Mouse (Mus musculus): ENCODE results near the gene Tbc1d7. TPM values are rescaled to one million over a fixed set of nuclear protein-coding genes. Genes with fewer than 3 reads are reported as not detected.

The Tbc1d7 gene
- polyA plus RNA-seq, 1 experiment from 2014 or later, result 67.1 TPM

GRCm38 (mm10) chr13:43193266-43193665 is 22.0 kb upstream of the Tbc1d7 start:
- Histone ChIP-seq H3K27ac (no peak overlapping the region), H3K9me3 (no peaks in the 10 kb centered on the region), H3K4me1 (replicated peaks) (peaks cover 7% of the 10 kb centered on the region), H3K36me3 (no peaks in the 10 kb centered on the region), H3K9ac (replicated peaks) (no peak overlapping the region), H3K4me3 (replicated peaks) (no peak overlapping the region), H3K4me2 (no peak overlapping the region), H3K27me3 (peaks cover 14% of the 10 kb centered on the region; the same call in 1 of the 2 replicates)
- WGBS, result 56% methylated on average over 7 of the region's 7 CpGs
- ATAC-seq (ENCODE audit: insufficient number of reproducible peaks, insufficient read depth, low FRiP score, low TSS enrichment, low read depth), result no peak

DNA sequence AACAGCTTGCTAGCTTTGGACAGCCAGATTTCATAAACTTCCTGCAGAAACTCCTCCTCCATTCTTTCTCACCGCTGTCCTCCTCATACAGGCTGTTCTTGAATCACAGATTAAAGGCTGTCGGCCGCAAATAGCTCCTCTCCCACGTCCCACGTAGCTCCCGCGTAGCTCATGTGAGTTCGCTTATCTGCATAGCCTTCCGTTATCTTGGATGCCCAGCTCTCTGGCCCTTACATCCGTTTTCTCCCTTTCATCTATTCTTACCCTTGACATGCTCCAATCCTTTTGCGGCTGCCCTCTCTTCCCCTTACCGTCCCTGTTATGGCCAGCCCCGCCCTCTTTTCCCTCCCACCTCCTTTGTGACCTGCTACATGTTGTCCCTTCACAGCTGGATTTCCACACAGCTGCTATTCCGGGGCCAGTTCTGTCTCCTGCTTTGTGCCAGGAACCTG is 20.5 kb upstream of the Tbc1d7 start:
- Histone ChIP-seq H3K9me3 (no peaks in the 10 kb centered on the region), H3K36me3 (no peaks in the 10 kb centered on the region), H3K4me2 (peak overlapping the region; percentile 47), H3K4me3 (replicated peaks) (0 out of 2 replicates have a peak overlapping the region, but pooled peaks have one; percentile 12), H3K27ac (no peak overlapping the region), H3K4me1 (replicated peaks) (peaks cover 7% of the 10 kb centered on the region), H3K27me3 (peaks cover 14% of the 10 kb centered on the region; the same call in 1 of the 2 replicates), H3K9ac (replicated peaks) (no peak overlapping the region)
- WGBS, result 7% methylated on average over 14 of the region's 14 CpGs
- no peak for ATAC-seq (ENCODE audit: insufficient number of reproducible peaks, insufficient read depth, low FRiP score, low TSS enrichment, low read depth)

GRCm38 (mm10) chr13:43191290-43191689 is 20.0 kb upstream of the Tbc1d7 start:
- no peak overlapping the region for H3K4me2 ChIP-seq

GRCm38 (mm10) chr13:43187736-43188135 is 16.4 kb upstream of the Tbc1d7 start:
- ATAC-seq (ENCODE audit: insufficient number of reproducible peaks, insufficient read depth, low FRiP score, low TSS enrichment, low read depth), result no peak
- Histone ChIP-seq H3K4me1 (replicated peaks) (peaks cover 16% of the 10 kb centered on the region), H3K9ac (replicated peaks) (no peak overlapping the region), H3K4me2 (no peak overlapping the region), H3K27me3 (peaks cover 14% of the 10 kb centered on the region; the same call in 1 of the 2 replicates), H3K9me3 (no peaks in the 10 kb centered on the region), H3K36me3 (no peaks in the 10 kb centered on the region), H3K4me3 (replicated peaks) (no peak overlapping the region), H3K27ac (no peak overlapping the region)
- WGBS, result 94% methylated on average over 4 of the region's 4 CpGs

More at GRCm38 (mm10) chr13:43191290-43191689, 20.0 kb upstream of the Tbc1d7 start:
- no peaks in the 10 kb centered on the region for H3K9me3 ChIP-seq
- H3K27me3 ChIP-seq, result peaks cover 14% of the 10 kb centered on the region; the same call in 1 of the 2 replicates
- H3K36me3 ChIP-seq, result no peaks in the 10 kb centered on the region
- peaks cover 7% of the 10 kb centered on the region for H3K4me1 ChIP-seq (replicated peaks)
- no peak overlapping the region for H3K9ac ChIP-seq (replicated peaks)
- ATAC-seq (ENCODE audit: insufficient number of reproducible peaks, insufficient read depth, low FRiP score, low TSS enrichment, low read depth), result no peak
- H3K4me3 ChIP-seq (replicated peaks), result no peak overlapping the region
- H3K27ac ChIP-seq, result no peak overlapping the region
- WGBS, result 29% methylated on average over 1 of the region's 2 CpGs

DNA sequence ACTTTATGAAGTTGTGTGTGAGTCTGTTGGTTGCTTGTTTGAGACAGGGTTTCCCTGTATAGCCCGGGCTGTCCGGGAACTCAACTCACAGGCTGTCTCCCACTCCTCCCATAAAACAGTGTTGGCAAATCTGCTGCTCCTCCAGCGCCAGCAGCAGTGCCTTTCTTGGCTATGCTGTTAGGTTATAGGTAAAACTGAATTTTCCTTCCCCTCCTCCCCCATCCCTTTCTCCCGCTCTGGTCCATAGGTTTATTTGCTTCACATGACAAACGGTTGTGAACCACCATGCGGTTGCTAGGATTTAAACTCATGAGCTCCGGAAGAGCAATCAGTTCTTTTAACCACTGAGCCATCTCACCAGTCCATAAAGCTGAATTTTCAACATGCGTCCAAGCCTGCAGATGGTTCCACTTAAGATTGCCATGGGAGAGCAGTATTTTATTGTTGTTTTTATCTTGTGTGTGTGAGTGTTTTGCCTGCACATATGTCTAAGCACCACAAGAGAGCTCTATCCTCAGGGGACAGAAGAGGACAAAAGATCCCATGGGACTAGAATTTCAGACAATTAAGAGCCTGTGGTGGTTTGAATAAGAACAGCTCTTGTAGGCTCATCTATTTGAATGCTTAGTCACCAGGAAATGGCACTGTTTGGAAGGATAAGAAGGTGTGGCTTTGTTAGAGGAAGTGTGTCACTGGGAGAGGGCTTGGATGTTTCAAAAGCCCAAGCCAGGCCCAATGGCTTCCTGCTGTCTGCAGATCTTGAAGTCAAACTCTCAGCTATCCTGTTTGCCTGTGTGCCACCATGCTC is 12.2 kb upstream of the Tbc1d7 start:
- peak; percentile 59; the same call in 1 of the 2 replicates for ATAC-seq (ENCODE audit: insufficient number of reproducible peaks, insufficient read depth, low FRiP score, low TSS enrichment, low read depth)
- Histone ChIP-seq H3K4me3 (replicated peaks) (peak overlapping the region; percentile 34), H3K9me3 (no peaks in the 10 kb centered on the region), H3K4me2 (peak overlapping the region; percentile 51), H3K4me1 (replicated peaks) (peaks cover 12% of the 10 kb centered on the region), H3K27me3 (peaks cover 8% of the 10 kb centered on the region; the same call in 1 of the 2 replicates), H3K9ac (replicated peaks) (0 out of 2 replicates have a peak overlapping the region, but pooled peaks have one; percentile 35), H3K27ac (peak overlapping the region; percentile 36), H3K36me3 (no peaks in the 10 kb centered on the region)
- WGBS, result 26% methylated on average over 8 of the region's 8 CpGs

DNA sequence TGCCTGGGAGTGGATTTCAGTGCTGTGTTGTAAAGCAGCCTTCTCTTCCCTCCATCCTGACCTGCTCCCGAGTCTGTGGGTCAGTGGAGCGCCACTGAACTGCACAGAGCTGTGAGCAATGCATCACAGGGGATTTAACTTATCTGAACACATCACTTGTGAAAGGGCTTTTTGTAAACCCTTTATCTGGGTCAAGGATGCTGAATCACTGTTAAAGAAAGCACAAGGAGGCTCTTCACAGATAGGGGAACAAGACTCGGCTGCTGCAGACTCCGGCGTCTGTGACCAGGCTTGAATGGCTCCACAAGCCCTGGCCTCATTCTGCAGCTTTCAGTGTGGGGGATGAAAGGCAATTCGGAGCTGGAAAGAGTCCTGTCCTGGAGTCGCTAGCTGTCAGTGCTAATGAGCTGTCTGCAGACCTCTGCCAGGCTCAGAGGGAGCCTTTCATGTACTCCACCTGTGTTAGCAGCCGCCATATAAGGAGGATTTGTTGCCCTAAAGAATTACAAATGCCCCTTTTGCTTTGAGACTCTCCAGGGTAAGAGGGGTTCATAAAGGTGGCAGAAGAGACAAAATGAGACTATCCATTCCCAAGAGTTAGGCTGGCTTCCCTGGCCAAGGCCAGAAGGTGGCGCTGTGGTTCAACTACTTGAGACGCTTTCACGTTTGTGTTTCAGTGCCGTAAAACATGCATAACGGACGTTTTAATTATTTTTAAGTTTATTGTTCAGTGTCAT is 11.3 kb upstream of the Tbc1d7 start:
- ATAC-seq (ENCODE audit: insufficient number of reproducible peaks, insufficient read depth, low FRiP score, low TSS enrichment, low read depth), result peak; percentile 30; the same call in 1 of the 2 replicates
- peaks cover 12% of the 10 kb centered on the region for H3K4me1 ChIP-seq (replicated peaks)
- 6% methylated on average over 14 of the region's 14 CpGs for WGBS
- H3K36me3 ChIP-seq, result no peaks in the 10 kb centered on the region
- peak overlapping the region; percentile 51 for H3K4me2 ChIP-seq
- H3K27me3 ChIP-seq, result peaks cover 8% of the 10 kb centered on the region; the same call in 1 of the 2 replicates
- H3K9ac ChIP-seq (replicated peaks), result 0 out of 2 replicates have a peak overlapping the region, but pooled peaks have one; percentile 35
- H3K27ac ChIP-seq, result 0 out of 2 replicates have a peak overlapping the region, but pooled peaks have one; percentile 45
- H3K9me3 ChIP-seq, result no peaks in the 10 kb centered on the region
- H3K4me3 ChIP-seq (replicated peaks), result peak overlapping the region; percentile 34

- H3K27me3 ChIP-seq, result peaks cover 8% of the 10 kb centered on the region; the same call in 1 of the 2 replicates
- 57% methylated on average over 7 of the region's 7 CpGs for WGBS
- no peaks in the 10 kb centered on the region for H3K36me3 ChIP-seq
- ATAC-seq (ENCODE audit: insufficient number of reproducible peaks, insufficient read depth, low FRiP score, low TSS enrichment, low read depth), result no peak
- H3K4me2 ChIP-seq, result no peak overlapping the region
- H3K9me3 ChIP-seq, result no peaks in the 10 kb centered on the region
- peaks cover 12% of the 10 kb centered on the region for H3K4me1 ChIP-seq (replicated peaks)
- H3K9ac ChIP-seq (replicated peaks), result no peak overlapping the region
- no peak overlapping the region for H3K27ac ChIP-seq
- no peak overlapping the region for H3K4me3 ChIP-seq (replicated peaks)
Observed at GRCm38 (mm10) chr13:43181104-43181503, 9.8 kb upstream of the Tbc1d7 start.

DNA sequence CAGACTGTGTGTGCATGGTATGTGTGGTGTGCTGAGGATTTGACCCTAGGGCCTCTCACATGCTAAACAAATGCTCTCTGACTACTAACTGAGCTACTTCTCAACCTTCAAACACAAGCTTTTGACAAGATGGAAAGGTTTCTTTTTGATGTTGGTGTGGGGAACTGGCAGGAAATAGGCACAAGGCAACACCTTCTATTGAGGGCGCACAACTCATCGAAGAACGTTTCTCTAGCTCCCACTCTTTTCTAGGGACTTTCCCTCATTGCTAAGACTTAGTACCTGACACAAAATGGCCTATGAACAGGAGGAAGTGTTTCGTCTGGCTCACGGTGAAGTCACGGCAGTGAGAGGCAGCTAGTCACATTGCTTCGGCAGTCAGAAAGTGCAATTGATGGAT is 6.0 kb upstream of the Tbc1d7 start:
- H3K27ac ChIP-seq, result no peak overlapping the region
- no peak for ATAC-seq (ENCODE audit: insufficient number of reproducible peaks, insufficient read depth, low FRiP score, low TSS enrichment, low read depth)
- no peaks in the 10 kb centered on the region for H3K9me3 ChIP-seq
- H3K36me3 ChIP-seq, result no peaks in the 10 kb centered on the region
- 89% methylated on average over 7 of the region's 7 CpGs for WGBS
- H3K4me2 ChIP-seq, result no peak overlapping the region
- peaks cover 1% of the 10 kb centered on the region for H3K4me1 ChIP-seq (replicated peaks)
- H3K9ac ChIP-seq (replicated peaks), result no peak overlapping the region
- H3K27me3 ChIP-seq, result peaks cover 8% of the 10 kb centered on the region; the same call in 1 of the 2 replicates
- H3K4me3 ChIP-seq (replicated peaks), result no peak overlapping the region

GRCm38 (mm10) chr13:43176676-43177075 is 5.4 kb upstream of the Tbc1d7 start:
- Histone ChIP-seq H3K36me3 (no peaks in the 10 kb centered on the region), H3K4me1 (replicated peaks) (peaks cover 7% of the 10 kb centered on the region; the same call in 1 of the 2 replicates), H3K4me2 (no peak overlapping the region), H3K27me3 (peaks cover 7% of the 10 kb centered on the region; the same call in 1 of the 2 replicates), H3K27ac (no peak overlapping the region), H3K9me3 (no peaks in the 10 kb centered on the region), H3K4me3 (replicated peaks) (no peak overlapping the region), H3K9ac (replicated peaks) (no peak overlapping the region)
- 90% methylated on average over 3 of the region's 3 CpGs for WGBS
- no peak for ATAC-seq (ENCODE audit: insufficient number of reproducible peaks, insufficient read depth, low FRiP score, low TSS enrichment, low read depth)

DNA sequence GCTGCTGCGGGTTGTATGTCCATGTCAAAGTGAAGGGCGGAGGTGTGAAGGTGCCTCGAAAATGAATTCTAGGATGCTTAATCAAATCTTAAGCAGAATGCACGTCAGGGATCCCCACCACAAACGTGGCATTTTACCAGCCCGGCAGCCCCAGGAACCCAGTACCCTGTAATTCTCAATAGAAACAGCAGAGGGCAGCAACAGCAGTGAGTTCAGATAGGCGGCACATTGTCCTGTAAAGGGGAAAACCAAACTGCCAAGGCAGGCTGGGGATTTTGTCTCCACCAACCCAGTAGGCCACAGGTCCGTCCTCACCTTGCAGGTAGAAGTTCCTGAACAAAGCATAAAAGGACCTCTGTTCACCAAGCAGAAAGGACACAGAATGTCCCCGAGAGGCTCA is 2.0 kb upstream of the Tbc1d7 start:
- 0 out of 2 replicates have a peak overlapping the region, but pooled peaks have one; percentile 3 for H3K4me3 ChIP-seq (replicated peaks)
- ATAC-seq (ENCODE audit: insufficient number of reproducible peaks, insufficient read depth, low FRiP score, low TSS enrichment, low read depth), result no peak
- H3K27ac ChIP-seq, result no peak overlapping the region
- no peaks in the 10 kb centered on the region for H3K27me3 ChIP-seq
- no peak overlapping the region for H3K4me2 ChIP-seq
- no peak overlapping the region for H3K9ac ChIP-seq (replicated peaks)
- no peaks in the 10 kb centered on the region for H3K9me3 ChIP-seq
- 17% methylated on average over 9 of the region's 9 CpGs for WGBS
- H3K36me3 ChIP-seq, result peaks cover 7% of the 10 kb centered on the region; the same call in 1 of the 2 replicates
- H3K4me1 ChIP-seq (replicated peaks), result peaks cover 7% of the 10 kb centered on the region; the same call in 1 of the 2 replicates

Data from limb, embryonic 12.5 days (tissue).